Mouse (Mus musculus) heart, embryonic 10.5 days (tissue): ENCODE data around the gene Jarid2. TPM values are rescaled to one million over a fixed set of nuclear protein-coding genes. Genes with fewer than 3 reads are reported as not detected.

Experiments
- DNase-seq: peaks from one replicate; pipeline ENCODE4 v3.0.0-alpha.2; 2017; ENCODE audit warnings: low spot score
- H3K27ac ChIP-seq: fragments of 300-500 bp; sonication (generic); 2 replicates; pipeline ENCODE4 v1.5.1; 2016; ENCODE audit warnings: mild to moderate bottlenecking
- H3K27me3 ChIP-seq: fragments of 300-500 bp; sonication (generic); 2 replicates; pipeline ENCODE4 v1.6.1; 2016; ENCODE audit warnings: mild to moderate bottlenecking; ENCODE audit not compliant: poor library complexity, insufficient read depth, severe bottlenecking
- H3K36me3 ChIP-seq: fragments of 300-500 bp; sonication (generic); 2 replicates; pipeline ENCODE4 v1.6.1; 2016; ENCODE audit warnings: mild to moderate bottlenecking, moderate library complexity
- H3K4me1 ChIP-seq: fragments of 300-500 bp; sonication (generic); 2 replicates; pipeline ENCODE4 v1.6.1; 2016; ENCODE audit warnings: mild to moderate bottlenecking
- H3K4me3 ChIP-seq: fragments of 300-500 bp; sonication (generic); 2 replicates; pipeline ENCODE4 v1.5.1; 2016; ENCODE audit warnings: mild to moderate bottlenecking, moderate library complexity
- H3K9me3 ChIP-seq: fragments of 300-500 bp; sonication (generic); 2 replicates; pipeline ENCODE4 v1.6.1; 2016; ENCODE audit warnings: mild to moderate bottlenecking, moderate library complexity
- WGBS: fragments of 180-500 bp; shearing (Covaris S2); methylation state at CpG from one replicate; pipeline ENCODE4 v1.1.7; 2016; 5-methylcytosine and 5-hydroxymethylcytosine counted together
- polyA plus RNA-seq: library from polyadenylated mRNA; unstranded; fragments of >200 nt; fragmentation: Nextera tagmentation; extraction: Ambion mirVana; gene quantifications from 2 replicates; pipeline ENCODE4 v1.2.1, GENCODE M21; 2016

Jarid2 gene
- polyA plus RNA-seq, 1 experiment from 2014 or later = 39.8 TPM

GRCm38 (mm10) chr13:44770808-44771605 lies 41.7 kb downstream of the Jarid2 start:
- Histone ChIP-seq H3K4me3 (no peak overlapping the region), H3K27ac (no peak overlapping the region), H3K9me3 (no peaks in the 10 kb centered on the region), H3K27me3 (no peaks in the 10 kb centered on the region), H3K36me3 (peaks cover 9% of the 10 kb centered on the region; the same call in 1 of the 2 replicates), H3K4me1 (peaks cover 8% of the 10 kb centered on the region; the same call in 1 of the 2 replicates)
- no peak for DNase-seq
- WGBS = 57% methylated on average over 5 of the region's 5 CpGs

GRCm38 (mm10) chr13:44772816-44773215 lies 43.5 kb downstream of the Jarid2 start:
- Histone ChIP-seq H3K4me1 (peaks cover 8% of the 10 kb centered on the region; the same call in 1 of the 2 replicates), H3K4me3 (no peak overlapping the region), H3K9me3 (no peaks in the 10 kb centered on the region), H3K27ac (no peak overlapping the region), H3K36me3 (peaks cover 9% of the 10 kb centered on the region; the same call in 1 of the 2 replicates), H3K27me3 (no peaks in the 10 kb centered on the region)
- DNase-seq = no peak
- WGBS = 94% methylated on average over 3 of the region's 3 CpGs

- Histone ChIP-seq H3K4me3 (no peak overlapping the region), H3K9me3 (no peaks in the 10 kb centered on the region), H3K4me1 (peaks cover 4% of the 10 kb centered on the region; the same call in 1 of the 2 replicates), H3K36me3 (peaks cover 9% of the 10 kb centered on the region; the same call in 1 of the 2 replicates), H3K27me3 (no peaks in the 10 kb centered on the region), H3K27ac (no peak overlapping the region)
- no peak for DNase-seq
- 85% methylated on average over 4 of the region's 4 CpGs for WGBS
Observed at GRCm38 (mm10) chr13:44774351-44774750, 45.1 kb downstream of the Jarid2 start.

GRCm38 (mm10) chr13:44775396-44775795 lies 46.1 kb downstream of the Jarid2 start:
- Histone ChIP-seq H3K4me1 (peaks cover 7% of the 10 kb centered on the region; the same call in 1 of the 2 replicates), H3K4me3 (no peak overlapping the region), H3K9me3 (no peaks in the 10 kb centered on the region), H3K27ac (no peak overlapping the region), H3K36me3 (peaks cover 9% of the 10 kb centered on the region; the same call in 1 of the 2 replicates), H3K27me3 (no peaks in the 10 kb centered on the region)
- WGBS = 78% methylated on average over 3 of the region's 3 CpGs
- DNase-seq = no peak

- no peak for DNase-seq
- Histone ChIP-seq H3K36me3 (no peaks in the 10 kb centered on the region), H3K4me3 (no peak overlapping the region), H3K27ac (no peak overlapping the region), H3K9me3 (no peaks in the 10 kb centered on the region), H3K27me3 (no peaks in the 10 kb centered on the region), H3K4me1 (peaks cover 7% of the 10 kb centered on the region; the same call in 1 of the 2 replicates)
- whole genome bisulfite sequencing = 33% methylated on average over 1 of the region's 1 CpGs
Observed at GRCm38 (mm10) chr13:44780506-44780905, 51.2 kb downstream of the Jarid2 start.

- H3K4me1 ChIP-seq = peaks cover 7% of the 10 kb centered on the region; the same call in 1 of the 2 replicates
- WGBS = 91% methylated on average over 2 of the region's 2 CpGs
- no peak for DNase-seq
- H3K4me3 ChIP-seq = no peak overlapping the region
- no peaks in the 10 kb centered on the region for H3K36me3 ChIP-seq
- H3K27me3 ChIP-seq = no peaks in the 10 kb centered on the region
- H3K9me3 ChIP-seq = no peaks in the 10 kb centered on the region
- no peak overlapping the region for H3K27ac ChIP-seq
Observed at GRCm38 (mm10) chr13:44781126-44781525, 51.9 kb downstream of the Jarid2 start.

- Histone ChIP-seq H3K27me3 (no peaks in the 10 kb centered on the region), H3K9me3 (no peaks in the 10 kb centered on the region), H3K4me1 (peaks cover 20% of the 10 kb centered on the region), H3K27ac (no peak overlapping the region), H3K36me3 (no peaks in the 10 kb centered on the region), H3K4me3 (no peak overlapping the region)
- DNase-seq = no peak
- 69% methylated on average over 1 of the region's 1 CpGs for WGBS
Observed at GRCm38 (mm10) chr13:44784551-44784950, 55.3 kb downstream of the Jarid2 start.

- WGBS = 30% methylated on average over 4 of the region's 4 CpGs
- Histone ChIP-seq H3K9me3 (no peaks in the 10 kb centered on the region), H3K36me3 (no peaks in the 10 kb centered on the region), H3K4me1 (peaks cover 21% of the 10 kb centered on the region), H3K27me3 (no peaks in the 10 kb centered on the region), H3K27ac (no peak overlapping the region), H3K4me3 (no peak overlapping the region)
- no peak for DNase-seq
Observed at GRCm38 (mm10) chr13:44786291-44786690, 57.0 kb downstream of the Jarid2 start.

GRCm38 (mm10) chr13:44788352-44789125 lies 59.3 kb downstream of the Jarid2 start:
- Histone ChIP-seq H3K27ac (no peak overlapping the region), H3K4me1 (peaks cover 31% of the 10 kb centered on the region), H3K9me3 (no peaks in the 10 kb centered on the region), H3K27me3 (no peaks in the 10 kb centered on the region), H3K36me3 (no peaks in the 10 kb centered on the region), H3K4me3 (peak overlapping the region; percentile 22; the same call in 1 of the 2 replicates)
- no peak for DNase-seq
- WGBS = 62% methylated on average over 9 of the region's 9 CpGs

- Histone ChIP-seq H3K27me3 (no peaks in the 10 kb centered on the region), H3K4me3 (no peak overlapping the region), H3K36me3 (no peaks in the 10 kb centered on the region), H3K27ac (no peak overlapping the region), H3K4me1 (peaks cover 42% of the 10 kb centered on the region), H3K9me3 (no peaks in the 10 kb centered on the region)
- DNase-seq = no peak
- WGBS = 73% methylated on average over 2 of the region's 2 CpGs
Observed at GRCm38 (mm10) chr13:44789982-44790381, 60.7 kb downstream of the Jarid2 start.

GRCm38 (mm10) chr13:44792361-44792892 lies 63.2 kb downstream of the Jarid2 start:
- Histone ChIP-seq H3K36me3 (no peaks in the 10 kb centered on the region), H3K4me3 (no peak overlapping the region), H3K27me3 (no peaks in the 10 kb centered on the region), H3K9me3 (no peaks in the 10 kb centered on the region), H3K27ac (no peak overlapping the region), H3K4me1 (peaks cover 52% of the 10 kb centered on the region)
- 90% methylated on average over 3 of the region's 3 CpGs for WGBS
- no peak for DNase-seq

GRCm38 (mm10) chr13:44795891-44796290 lies 66.6 kb downstream of the Jarid2 start:
- Histone ChIP-seq H3K4me1 (peaks cover 47% of the 10 kb centered on the region), H3K27ac (no peak overlapping the region), H3K9me3 (no peaks in the 10 kb centered on the region), H3K36me3 (no peaks in the 10 kb centered on the region), H3K27me3 (no peaks in the 10 kb centered on the region), H3K4me3 (no peak overlapping the region)
- no peak for DNase-seq
- 57% methylated on average over 3 of the region's 3 CpGs for WGBS

- H3K27ac ChIP-seq = no peak overlapping the region
- H3K36me3 ChIP-seq = no peaks in the 10 kb centered on the region
- WGBS = 65% methylated on average over 2 of the region's 2 CpGs
- DNase-seq = no peak
- H3K4me1 ChIP-seq = peaks cover 42% of the 10 kb centered on the region
- H3K9me3 ChIP-seq = no peaks in the 10 kb centered on the region
- no peaks in the 10 kb centered on the region for H3K27me3 ChIP-seq
- no peak overlapping the region for H3K4me3 ChIP-seq
Observed at GRCm38 (mm10) chr13:44796775-44797174, 67.5 kb downstream of the Jarid2 start.
